Mouse (Mus musculus) neural tube, embryonic 15.5 days (tissue): ENCODE measurements at regions not wholly inside any gene's neighbourhood (a gene's known extent, or its start where the extent isn't known, plus 50 kb on each side); places are given as distances from the start of the nearest gene placed in this dataset.

Experiments used
- ATAC-seq: fragments of 200-750 bp; cut with Nextera tagmentation; 2 replicates; pipeline ENCODE4 v1.8.0; 2017; ENCODE audit warnings: mild to moderate bottlenecking, moderate TSS enrichment, moderate library complexity; ENCODE audit not compliant: low FRiP score
- H3K27ac ChIP-seq: fragments of 300-500 bp; sonication (generic); replicated peaks from 2 replicates; pipeline ENCODE4 v1.5.1; 2015; ENCODE audit warnings: mild to moderate bottlenecking, inconsistent platforms
- H3K27me3 ChIP-seq: fragments of 300-500 bp; sonication (generic); replicated peaks from 2 replicates; pipeline ENCODE4 v1.6.1; 2015; ENCODE audit warnings: inconsistent platforms
- H3K36me3 ChIP-seq: fragments of 300-500 bp; sonication (generic); 2 replicates; pipeline ENCODE4 v1.6.1; 2015; ENCODE audit warnings: inconsistent platforms
- H3K4me1 ChIP-seq: fragments of 300-500 bp; sonication (generic); 2 replicates; pipeline ENCODE4 v1.6.1; 2015; ENCODE audit warnings: inconsistent platforms
- H3K4me2 ChIP-seq: fragments of 300-500 bp; sonication (generic); 2 replicates; pipeline ENCODE4 v1.6.1; 2015; ENCODE audit warnings: inconsistent platforms, mild to moderate bottlenecking, moderate library complexity
- H3K4me3 ChIP-seq: fragments of 300-500 bp; sonication (generic); replicated peaks from 2 replicates; pipeline ENCODE4 v1.5.1; 2015; ENCODE audit warnings: mild to moderate bottlenecking, inconsistent platforms
- H3K9ac ChIP-seq: fragments of 300-500 bp; sonication (generic); replicated peaks from 2 replicates; pipeline ENCODE4 v1.6.1; 2015; ENCODE audit warnings: mild to moderate bottlenecking, inconsistent platforms
- H3K9me3 ChIP-seq: fragments of 300-500 bp; sonication (generic); replicated peaks from 2 replicates; pipeline ENCODE4 v1.6.1; 2016; ENCODE audit warnings: inconsistent platforms
- WGBS: fragments of 180-500 bp; shearing (Covaris S2); methylation state at CpG from one replicate; pipeline ENCODE4 v1.1.7; 2015; ENCODE audit warnings: mixed read lengths; 5-methylcytosine and 5-hydroxymethylcytosine counted together

DNA sequence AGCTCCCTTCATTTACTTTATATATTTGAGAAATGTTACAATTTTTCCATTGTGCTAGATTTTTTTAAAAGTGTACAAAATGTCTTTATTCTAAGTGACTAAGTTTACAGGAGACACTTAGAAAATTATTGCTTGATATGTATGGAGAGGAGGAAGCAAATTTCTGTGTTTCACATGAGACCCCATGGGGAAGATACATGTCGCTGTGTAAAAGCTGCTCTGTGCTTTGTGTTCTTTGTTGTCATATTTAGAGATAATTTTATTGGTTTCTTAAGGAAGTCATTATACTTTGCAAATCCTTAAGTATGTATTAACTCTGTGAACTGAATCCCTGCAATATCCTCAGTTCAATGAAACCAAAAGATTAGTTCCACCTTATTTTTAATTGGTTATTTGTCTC, 406.0 kb upstream of the 1700003H04Rik start:
- Histone ChIP-seq H3K9me3 (no peaks in the 10 kb centered on the region), H3K27ac (no peak overlapping the region), H3K36me3 (no peaks in the 10 kb centered on the region), H3K9ac (no peak overlapping the region), H3K4me1 (no peaks in the 10 kb centered on the region), H3K4me2 (no peak overlapping the region), H3K4me3 (no peak overlapping the region), H3K27me3 (no peaks in the 10 kb centered on the region)
- no peak for ATAC-seq
- whole genome bisulfite sequencing, result 36% methylated on average over 1 of the region's 1 CpGs

GRCm38 (mm10) chr3:124986515-124986914, 405.6 kb upstream of the 1700003H04Rik start:
- no peaks in the 10 kb centered on the region for H3K9me3 ChIP-seq
- 23% methylated on average over 3 of the region's 3 CpGs for WGBS
- no peak overlapping the region for H3K27ac ChIP-seq
- ATAC-seq, result no peak
- H3K27me3 ChIP-seq, result no peaks in the 10 kb centered on the region
- no peak overlapping the region for H3K4me2 ChIP-seq
- H3K4me3 ChIP-seq, result no peak overlapping the region
- H3K36me3 ChIP-seq, result no peaks in the 10 kb centered on the region
- H3K4me1 ChIP-seq, result no peaks in the 10 kb centered on the region
- no peak overlapping the region for H3K9ac ChIP-seq

DNA sequence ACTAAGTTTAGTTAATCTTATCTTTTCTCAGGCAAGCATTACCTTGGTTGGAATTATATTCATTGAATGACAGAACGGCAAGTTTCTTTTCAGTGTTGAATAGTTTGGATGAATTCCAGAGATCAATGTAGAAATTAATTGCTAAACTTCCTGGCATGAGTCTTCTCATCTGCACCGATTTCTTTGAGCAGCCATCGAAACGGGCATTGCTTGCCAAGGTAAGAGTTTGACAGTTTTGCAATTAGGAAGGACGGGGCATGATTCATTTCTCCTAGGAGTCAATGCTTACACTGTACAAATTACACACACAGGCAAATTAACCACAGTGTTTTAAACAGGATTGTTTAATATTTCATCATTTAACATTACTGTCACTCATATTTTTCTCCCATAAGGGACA, 404.5 kb upstream of the 1700003H04Rik start:
- H3K27me3 ChIP-seq, result no peaks in the 10 kb centered on the region
- no peaks in the 10 kb centered on the region for H3K9me3 ChIP-seq
- H3K4me2 ChIP-seq, result no peak overlapping the region
- H3K4me3 ChIP-seq, result no peak overlapping the region
- no peaks in the 10 kb centered on the region for H3K4me1 ChIP-seq
- H3K36me3 ChIP-seq, result no peaks in the 10 kb centered on the region
- WGBS, result 68% methylated on average over 5 of the region's 5 CpGs
- H3K27ac ChIP-seq, result no peak overlapping the region
- no peak overlapping the region for H3K9ac ChIP-seq
- no peak for ATAC-seq

- no peak overlapping the region for H3K9ac ChIP-seq
- no peak overlapping the region for H3K4me2 ChIP-seq
- no peaks in the 10 kb centered on the region for H3K36me3 ChIP-seq
- H3K27ac ChIP-seq, result no peak overlapping the region
- no peaks in the 10 kb centered on the region for H3K27me3 ChIP-seq
- peaks cover 9% of the 10 kb centered on the region for H3K4me1 ChIP-seq
- H3K9me3 ChIP-seq, result no peaks in the 10 kb centered on the region
- ATAC-seq, result no peak
- no peak overlapping the region for H3K4me3 ChIP-seq
- WGBS, result 82% methylated on average over 2 of the region's 2 CpGs
Measured at GRCm38 (mm10) chr3:124935147-124935849, 354.4 kb upstream of the 1700003H04Rik start.

DNA sequence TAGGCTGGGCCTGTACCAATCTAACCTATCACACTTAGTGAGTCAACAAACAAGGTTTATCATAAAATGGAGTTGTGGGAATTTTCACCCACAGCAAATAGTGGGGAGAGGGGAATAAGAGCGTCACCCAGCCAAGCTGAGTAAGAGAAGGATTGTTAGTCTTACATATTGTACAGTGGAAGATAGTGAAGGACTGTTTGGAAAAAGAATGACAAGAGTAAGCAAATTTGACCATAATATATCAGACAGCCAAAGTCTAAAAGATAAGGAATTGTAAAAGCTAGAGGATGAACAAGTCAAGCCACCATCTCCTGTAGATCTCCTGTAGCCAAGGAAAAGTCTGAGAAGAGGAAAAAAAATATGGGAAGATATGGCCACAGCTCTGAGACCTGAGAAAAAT, 351.8 kb upstream of the 1700003H04Rik start:
- no peak overlapping the region for H3K9ac ChIP-seq
- no peaks in the 10 kb centered on the region for H3K9me3 ChIP-seq
- no peaks in the 10 kb centered on the region for H3K27me3 ChIP-seq
- no peaks in the 10 kb centered on the region for H3K36me3 ChIP-seq
- no peak overlapping the region for H3K27ac ChIP-seq
- ATAC-seq, result no peak
- no peak overlapping the region for H3K4me3 ChIP-seq
- 71% methylated on average over 1 of the region's 1 CpGs for WGBS
- no peak overlapping the region for H3K4me2 ChIP-seq
- H3K4me1 ChIP-seq, result peaks cover 11% of the 10 kb centered on the region

- Histone ChIP-seq H3K9ac (no peak overlapping the region), H3K27ac (no peak overlapping the region; the same call in 1 of the 2 replicates), H3K9me3 (no peaks in the 10 kb centered on the region), H3K4me3 (peak overlapping the region; percentile 24), H3K4me1 (peaks cover 11% of the 10 kb centered on the region), H3K27me3 (no peaks in the 10 kb centered on the region), H3K36me3 (no peaks in the 10 kb centered on the region), H3K4me2 (peak overlapping the region; percentile 50)
- WGBS, result 28% methylated on average over 15 of the region's 15 CpGs
- peak; percentile 79; the same call in 1 of the 2 replicates for ATAC-seq
Measured at GRCm38 (mm10) chr3:124930773-124931607, 350.1 kb upstream of the 1700003H04Rik start.

DNA sequence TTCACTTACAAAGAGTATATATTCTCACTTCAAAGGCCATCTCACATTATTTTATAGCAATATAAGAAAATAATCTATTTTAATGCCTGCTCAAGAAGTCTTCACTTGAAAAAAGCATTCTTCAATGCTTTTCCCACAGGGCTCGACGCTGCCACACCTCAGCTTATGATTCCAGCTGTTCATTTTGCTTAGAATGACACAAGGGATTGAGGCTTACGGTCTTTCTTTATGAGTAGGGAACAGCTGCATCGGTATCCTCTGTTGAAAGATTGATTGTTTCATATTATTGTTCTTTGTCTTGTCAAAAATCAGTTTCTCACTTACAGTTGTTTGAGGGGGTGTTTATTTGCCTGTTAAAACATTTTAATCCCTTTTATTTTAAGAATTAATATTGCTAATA, 328.0 kb upstream of the 1700003H04Rik start:
- Histone ChIP-seq H3K9me3 (no peaks in the 10 kb centered on the region), H3K27ac (no peak overlapping the region), H3K27me3 (no peaks in the 10 kb centered on the region), H3K36me3 (no peaks in the 10 kb centered on the region), H3K4me3 (no peak overlapping the region), H3K9ac (no peak overlapping the region), H3K4me1 (no peaks in the 10 kb centered on the region), H3K4me2 (no peak overlapping the region)
- ATAC-seq, result no peak
- 59% methylated on average over 4 of the region's 4 CpGs for WGBS
